1 mouse cellular context compared by ENCODE assay signal in the genomic region with DNA sequence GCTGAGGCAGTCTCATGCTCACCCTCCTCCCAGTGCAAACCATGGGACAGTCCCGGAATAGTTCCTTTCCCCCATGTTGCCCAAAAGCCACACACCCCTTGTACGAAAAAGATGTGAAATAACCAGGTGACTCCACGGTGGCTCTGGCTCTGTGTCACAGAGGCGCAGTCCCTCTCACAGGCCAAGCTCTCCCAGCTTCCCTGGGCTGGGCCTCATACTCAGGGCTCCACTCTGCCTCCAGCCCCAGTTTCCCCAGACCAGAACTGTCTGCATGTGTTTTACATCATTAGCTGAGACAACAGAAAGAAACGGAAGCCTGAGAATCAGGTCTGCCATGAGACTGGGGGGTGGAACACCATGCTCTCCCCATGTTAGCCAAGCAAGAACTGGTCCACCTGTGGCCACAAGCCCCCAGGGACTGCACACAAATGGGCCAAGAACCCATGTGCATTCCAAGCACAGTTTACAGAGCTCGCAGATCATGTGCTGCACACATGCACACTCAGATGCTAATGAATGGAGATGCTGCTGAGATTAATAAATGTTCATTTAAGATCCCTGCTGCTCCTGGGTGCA.
TF ChIP-seq lines count a peak whose summit lies in the region.

No protein-coding gene starts in this region.

TF ChIP-seq in CH12.LX, 34 proteins besides CTCF, POLR2A, EP300 and RAD21 (continued from another document):
- peak; percentile 95 for TF ChIP-seq MYC (IDR thresholded peaks at IDR 0.05; ENCODE audit: low read depth, low read length)
- no peak for TF ChIP-seq ZKSCAN1 (IDR thresholded peaks at IDR 0.05; ENCODE audit: borderline replicate concordance, low read depth, low read length)
- no peak for TF ChIP-seq GABPA (IDR thresholded peaks at IDR 0.05; ENCODE audit: insufficient replicate concordance, low read depth, low read length)
- peak; percentile 88 for TF ChIP-seq MAX (IDR thresholded peaks at IDR 0.05; ENCODE audit: low read length)
- no peak for TF ChIP-seq PAX5 (IDR thresholded peaks at IDR 0.05; ENCODE audit: low read length)
- TF ChIP-seq TCF12 (IDR thresholded peaks at IDR 0.05; ENCODE audit: low read depth, low read length): peak; percentile 95
- TF ChIP-seq ETS1 (conservative IDR thresholded peaks at IDR 0.05; ENCODE audit: low read depth, low read length): peak; percentile 93
- TF ChIP-seq NRF1 (IDR thresholded peaks at IDR 0.05; ENCODE audit: low read depth, low read length): no peak
- TF ChIP-seq POLR2AphosphoS2 (IDR thresholded peaks at IDR 0.05; ENCODE audit: low read depth, low read length): no peak
- 0 out of 2 replicates have a peak, but pooled peaks have one; percentile 30 for TF ChIP-seq TBP (conservative IDR thresholded peaks at IDR 0.05; ENCODE audit: low read depth, low read length)
- peak; percentile 77 for TF ChIP-seq MAFK (IDR thresholded peaks at IDR 0.05; ENCODE audit: insufficient replicate concordance, low read length)
- TF ChIP-seq ZMIZ1 (IDR thresholded peaks at IDR 0.05; ENCODE audit: low read depth, low read length): no peak
- no peak; the same call in 1 of the 2 replicates for TF ChIP-seq USF1 (IDR thresholded peaks at IDR 0.05; ENCODE audit: low read depth, low read length)
- TF ChIP-seq MEF2A (IDR thresholded peaks at IDR 0.05; ENCODE audit: borderline replicate concordance, low read depth, low read length): peak; percentile 76; the same call in 1 of the 2 replicates
- no peak for TF ChIP-seq CHD1 (IDR thresholded peaks at IDR 0.05; ENCODE audit: low read depth, low read length)
- TF ChIP-seq NELFE (IDR thresholded peaks at IDR 0.05; ENCODE audit: low read depth, low read length): 0 out of 2 replicates have a peak, but pooled peaks have one; percentile 36
- TF ChIP-seq USF2 (conservative IDR thresholded peaks at IDR 0.05; ENCODE audit: low read depth, low read length): no peak
TF ChIP-seq in CH12.LX: peak in this region for 22.
